Mouse (Mus musculus) left cerebral cortex, adult 8-10 months (tissue): ENCODE measurements around the gene Olfr1222. TPM values are rescaled to one million over a fixed set of nuclear protein-coding genes. Genes with fewer than 3 reads are reported as not detected.
"Not testable (repeated sequence)": the region's sequence is repeated elsewhere in the genome, so short reads cannot be mapped to it uniquely, and the experiment has no call there.

Source experiments
- DNase-seq, 2 experiments: peaks; one replicate each; pipeline ENCODE4 v3.0.0; 2022; ENCODE audit warnings: low spot score in 2 of 2
- total RNA-seq, 4 experiments: library from RNA; stranded (reverse); gene quantifications; 2 replicates each; pipeline ENCODE4 v1.2.4; 2022

The Olfr1222 gene
- total RNA-seq, result not detected

GRCm38 (mm10) chr2:89132954-89133353 is at the start of gene Olfr1222:
Gene Olfr1222, minus strand, starts transcription at chr2:89133054.
- DNase-seq, result no peak

GRCm38 (mm10) chr2:89174569-89174968 is 41.7 kb upstream of the Olfr1222 start, which contains the start of gene Olfr1225:
Gene Olfr1225, minus strand, starts transcription at chr2:89174669.
- no peak for DNase-seq

- not testable (repeated sequence) for DNase-seq
These were observed 31.9 kb upstream of the Olfr1222 start for GRCm38 (mm10) chr2:89164711-89165110.

- DNase-seq, result not testable (repeated sequence)
These were observed 31.1 kb upstream of the Olfr1222 start, which contains the start of gene Olfr1224-ps1 for GRCm38 (mm10) chr2:89163991-89164390. Gene Olfr1224-ps1, minus strand, starts transcription at chr2:89164091.

- DNase-seq, result no peak
These were observed 18.6 kb upstream of the Olfr1222 start, which contains the start of gene Olfr1223 for GRCm38 (mm10) chr2:89151460-89151859. Gene Olfr1223, minus strand, starts transcription at chr2:89151560.

- no peak for DNase-seq
These were observed 15.7 kb downstream of the Olfr1222 start, which contains the start of gene Olfr1221 for GRCm38 (mm10) chr2:89117183-89117582. Gene Olfr1221, minus strand, starts transcription at chr2:89117283.

- no peak for DNase-seq
These were observed 26.1 kb downstream of the Olfr1222 start, which contains the start of gene Olfr1220 for GRCm38 (mm10) chr2:89106735-89107134. Gene Olfr1220, minus strand, starts transcription at chr2:89106835.

- DNase-seq, result no peak
These were observed 27.2 kb downstream of the Olfr1222 start for GRCm38 (mm10) chr2:89105651-89106050.

- no peak for DNase-seq
These were observed 39.0 kb downstream of the Olfr1222 start for GRCm38 (mm10) chr2:89093848-89094247.

GRCm38 (mm10) chr2:89083413-89083812 is 49.4 kb downstream of the Olfr1222 start, which contains the start of gene Olfr1219:
Gene Olfr1219, minus strand, starts transcription at chr2:89083513.
- DNase-seq, result no peak

- DNase-seq, result no peak
These were observed 51.4 kb downstream of the Olfr1222 start for GRCm38 (mm10) chr2:89081487-89081886.

Other genes with a start within 250 kb of the Olfr1222 start
- gene Olfr1208, start 230.7 kb downstream of the Olfr1222 start, total RNA-seq, result not detected
- not detected for gene Olfr1209, start 217.9 kb downstream of the Olfr1222 start, total RNA-seq
- not detected for gene Olfr1211, start 194.9 kb downstream of the Olfr1222 start, total RNA-seq
- gene Olfr1212, start 179.1 kb downstream of the Olfr1222 start, total RNA-seq, result not detected
- not detected for gene Gm13762, start 152.8 kb downstream of the Olfr1222 start, total RNA-seq
- gene Olfr1214, start 140.4 kb downstream of the Olfr1222 start, total RNA-seq, result not detected
- gene Olfr1215, start 126.1 kb downstream of the Olfr1222 start, total RNA-seq, result not detected
- gene Olfr1216, start 114.7 kb downstream of the Olfr1222 start, total RNA-seq, result not detected
- gene Olfr1217, start 101.0 kb downstream of the Olfr1222 start, total RNA-seq, result not detected
- not detected for gene Olfr1218, start 71.9 kb downstream of the Olfr1222 start, total RNA-seq
- not detected for gene Olfr1219, start 49.5 kb downstream of the Olfr1222 start, total RNA-seq
- gene Olfr1220, start 26.2 kb downstream of the Olfr1222 start, total RNA-seq, result not detected
- not detected for gene Olfr1221, start 15.8 kb downstream of the Olfr1222 start, total RNA-seq
- gene Olfr1223, start 18.5 kb upstream of the Olfr1222 start, total RNA-seq, result not detected
- not detected for gene Olfr1224-ps1, start 31.0 kb upstream of the Olfr1222 start, total RNA-seq
- gene Olfr1225, start 41.6 kb upstream of the Olfr1222 start, total RNA-seq, result not detected
- not detected for gene Olfr1226, start 67.0 kb upstream of the Olfr1222 start, total RNA-seq
- gene Olfr1228, start 121.0 kb upstream of the Olfr1222 start, total RNA-seq, result not detected
- not detected for gene Olfr1229, start 155.0 kb upstream of the Olfr1222 start, total RNA-seq
- gene Olfr1230, start 164.2 kb upstream of the Olfr1222 start, total RNA-seq, result not detected
- not detected for gene Olfr1231, start 174.0 kb upstream of the Olfr1222 start, total RNA-seq
- not detected for gene Olfr1232, start 196.6 kb upstream of the Olfr1222 start, total RNA-seq
- not detected for gene Olfr1233, start 209.3 kb upstream of the Olfr1222 start, total RNA-seq
- not detected for gene Olfr1234, start 231.8 kb upstream of the Olfr1222 start, total RNA-seq